Mouse (Mus musculus) CH12.LX (cell line): ENCODE measurements around the gene Ezh1. TPM values are rescaled to one million over a fixed set of nuclear protein-coding genes. Genes with fewer than 3 reads are reported as not detected.

Source experiments
- DNase-seq: peaks from one replicate; pipeline ENCODE4 v3.0.0-alpha.2; 2013; ENCODE audit errors: extremely low read depth
- H3K27ac ChIP-seq: 2 replicates; pipeline ENCODE4 v1.5.1; 2012; ENCODE audit warnings: low read depth, mild to moderate bottlenecking, control low read depth, moderate library complexity; ENCODE audit not compliant: insufficient read depth
- H3K27me3 ChIP-seq: replicated peaks from 2 replicates; pipeline ENCODE3; 2012; ENCODE audit warnings: inconsistent platforms
- H3K36me3 ChIP-seq, 2 experiments: replicated peaks in 1 of 2; 2 replicates each; pipeline versions ENCODE3 to v1.6.1; 2012; ENCODE audit warnings: inconsistent platforms in 1 of 2, low read length in 1 of 2, mild to moderate bottlenecking in 1 of 2, mixed read lengths in 1 of 2, moderate library complexity in 1 of 2; ENCODE audit not compliant: control insufficient read depth in 1 of 2, insufficient read depth in 1 of 2
- H3K4me1 ChIP-seq, 2 experiments: 2 replicates each; pipeline ENCODE4 v1.6.1; 2012; ENCODE audit warnings: inconsistent platforms in 1 of 2, moderate library complexity in 1 of 2; ENCODE audit not compliant: insufficient read depth in 2 of 2, control insufficient read depth in 1 of 2
- H3K4me2 ChIP-seq: 2 replicates; pipeline ENCODE4 v1.6.1; 2012; ENCODE audit warnings: low read depth, mild to moderate bottlenecking, control low read depth; ENCODE audit not compliant: poor library complexity, insufficient read depth, severe bottlenecking
- H3K4me3 ChIP-seq, 3 experiments: fragments of 150-350 bp in 1 of 3; sonication (generic) in 1 of 3; replicated peaks in 1 of 3; 2 replicates each; pipeline versions ENCODE3 to v1.5.1; 2011 to 2012; ENCODE audit warnings: low read depth in 2 of 3, low read length in 2 of 3, mild to moderate bottlenecking in 2 of 3, moderate library complexity in 2 of 3, control low read depth in 1 of 3, improper control_type of control experiment in 1 of 3, inconsistent platforms in 1 of 3, mixed read lengths in 1 of 3; ENCODE audit not compliant: poor library complexity in 1 of 3
- H3K79me2 ChIP-seq: replicated peaks from 2 replicates; pipeline ENCODE4 v1.6.1; 2012; ENCODE audit warnings: mild to moderate bottlenecking, moderate library complexity; ENCODE audit not compliant: control insufficient read depth, poor library complexity, insufficient read depth, severe bottlenecking; ENCODE audit errors: extremely low read depth
- H3K9ac ChIP-seq: 2 replicates; pipeline ENCODE4 v1.6.1; 2012; ENCODE audit warnings: low read depth, mild to moderate bottlenecking, control low read depth, moderate library complexity; ENCODE audit not compliant: insufficient read depth
- H3K9me3 ChIP-seq: replicated peaks from 2 replicates; pipeline ENCODE3; 2012; ENCODE audit warnings: low read length, inconsistent platforms, mixed read lengths
- BHLHE40 ChIP-seq: IDR thresholded peaks from 2 replicates; pipeline ENCODE4 v1.6.1; 2011; ENCODE audit warnings: mild to moderate bottlenecking, low read depth, low read length, improper control_type of control experiment
- CHD1 ChIP-seq: IDR thresholded peaks from 2 replicates; pipeline ENCODE4 v1.6.1; 2012; ENCODE audit warnings: low read depth, low read length, improper control_type of control experiment, inconsistent platforms
- CHD2 ChIP-seq: IDR thresholded peaks from 2 replicates; pipeline ENCODE4 v1.6.1; 2011; ENCODE audit warnings: low read length, improper control_type of control experiment
- CTCF ChIP-seq, 2 experiments: IDR thresholded peaks in 1 of 2; conservative IDR thresholded peaks in 1 of 2; 2 replicates each; pipeline ENCODE4 v1.5.1; 2011 to 2012; ENCODE audit warnings: low read depth in 2 of 2, low read length in 2 of 2, improper control_type of control experiment in 1 of 2, inconsistent platforms in 1 of 2, mild to moderate bottlenecking in 1 of 2, moderate library complexity in 1 of 2
- E2F4 ChIP-seq: IDR thresholded peaks from 2 replicates; pipeline ENCODE4 v1.6.1; 2011; ENCODE audit warnings: low read depth, low read length, improper control_type of control experiment; ENCODE audit not compliant: insufficient replicate concordance
- ELF1 ChIP-seq: IDR thresholded peaks from 2 replicates; pipeline ENCODE4 v1.6.1; 2014; ENCODE audit warnings: low read depth, mild to moderate bottlenecking, inconsistent platforms, low read length, improper control_type of control experiment
- EP300 ChIP-seq: IDR thresholded peaks from 2 replicates; pipeline ENCODE4 v1.6.1; 2011; ENCODE audit warnings: low read length, improper control_type of control experiment
- ETS1 ChIP-seq: conservative IDR thresholded peaks from 2 replicates; pipeline ENCODE4 v1.6.1; 2012; ENCODE audit warnings: low read depth, mild to moderate bottlenecking, inconsistent platforms, low read length, improper control_type of control experiment, moderate library complexity
- GABPA ChIP-seq: IDR thresholded peaks from 2 replicates; pipeline ENCODE4 v1.6.1; 2012; ENCODE audit warnings: low read depth, low read length, improper control_type of control experiment, inconsistent platforms; ENCODE audit not compliant: insufficient replicate concordance
- HCFC1 ChIP-seq: IDR thresholded peaks from 2 replicates; pipeline ENCODE4 v1.6.1; 2012; ENCODE audit warnings: low read depth, mild to moderate bottlenecking, inconsistent platforms, low read length, improper control_type of control experiment
- IRF4 ChIP-seq: IDR thresholded peaks from 2 replicates; pipeline ENCODE4 v1.6.1; 2014; ENCODE audit warnings: low read depth, mild to moderate bottlenecking, inconsistent platforms, low read length, improper control_type of control experiment
- JUN ChIP-seq: IDR thresholded peaks from 2 replicates; pipeline ENCODE4 v1.6.1; 2011; ENCODE audit warnings: low read depth, mild to moderate bottlenecking, low read length, improper control_type of control experiment, moderate library complexity; ENCODE audit not compliant: insufficient read depth
- JUND ChIP-seq: conservative IDR thresholded peaks from 2 replicates; pipeline ENCODE4 v1.6.1; 2011; ENCODE audit warnings: low read depth, low read length, improper control_type of control experiment
- KAT2A ChIP-seq: IDR thresholded peaks from 2 replicates; pipeline ENCODE4 v1.6.1; 2012; ENCODE audit warnings: low read length, improper control_type of control experiment, inconsistent platforms; ENCODE audit not compliant: insufficient replicate concordance
- MAFK ChIP-seq: IDR thresholded peaks from 2 replicates; pipeline ENCODE4 v1.6.1; 2011; ENCODE audit warnings: low read length, improper control_type of control experiment; ENCODE audit not compliant: insufficient replicate concordance
- MAX ChIP-seq: IDR thresholded peaks from 2 replicates; pipeline ENCODE4 v1.6.1; 2011; ENCODE audit warnings: low read length, improper control_type of control experiment
- MAZ ChIP-seq: IDR thresholded peaks from 2 replicates; pipeline ENCODE4 v1.6.1; 2012; ENCODE audit warnings: low read depth, mild to moderate bottlenecking, inconsistent platforms, low read length, improper control_type of control experiment, moderate library complexity
- MEF2A ChIP-seq: IDR thresholded peaks from 2 replicates; pipeline ENCODE4 v1.6.1; 2014; ENCODE audit warnings: low read depth, mild to moderate bottlenecking, inconsistent platforms, low read length, improper control_type of control experiment, borderline replicate concordance
- MXI1 ChIP-seq: IDR thresholded peaks from 2 replicates; pipeline ENCODE4 v1.6.1; 2011; ENCODE audit warnings: mild to moderate bottlenecking, low read depth, low read length, improper control_type of control experiment
- MYC ChIP-seq: IDR thresholded peaks from 2 replicates; pipeline ENCODE4 v1.6.1; 2011; ENCODE audit warnings: low read depth, mild to moderate bottlenecking, improper control_type of control experiment, low read length
- NELFE ChIP-seq: IDR thresholded peaks from 2 replicates; pipeline ENCODE4 v1.6.1; 2011; ENCODE audit warnings: low read depth, low read length, improper control_type of control experiment
- NRF1 ChIP-seq: IDR thresholded peaks from 2 replicates; pipeline ENCODE4 v1.6.1; 2014; ENCODE audit warnings: low read depth, mild to moderate bottlenecking, inconsistent platforms, low read length, improper control_type of control experiment, moderate library complexity
- PAX5 ChIP-seq: IDR thresholded peaks from 2 replicates; pipeline ENCODE4 v1.6.1; 2012; ENCODE audit warnings: low read length, inconsistent platforms, mixed read lengths
- POLR2A ChIP-seq: IDR thresholded peaks from 2 replicates; pipeline ENCODE4 v1.6.1; 2011; ENCODE audit warnings: low read depth, mild to moderate bottlenecking, improper control_type of control experiment, low read length
- POLR2AphosphoS2 ChIP-seq: IDR thresholded peaks from 2 replicates; pipeline ENCODE4 v1.6.1; 2011; ENCODE audit warnings: low read depth, low read length, improper control_type of control experiment
- RAD21 ChIP-seq: IDR thresholded peaks from 2 replicates; pipeline ENCODE4 v1.6.1; 2011; ENCODE audit warnings: low read depth, mild to moderate bottlenecking, low read length, improper control_type of control experiment, moderate library complexity
- RCOR1 ChIP-seq: conservative IDR thresholded peaks from 2 replicates; pipeline ENCODE4 v1.6.1; 2012; ENCODE audit warnings: low read depth, mild to moderate bottlenecking, inconsistent platforms, low read length, improper control_type of control experiment
- SIN3A ChIP-seq: IDR thresholded peaks from 2 replicates; pipeline ENCODE4 v1.6.1; 2012; ENCODE audit warnings: low read length, improper control_type of control experiment, inconsistent platforms
- SMC3 ChIP-seq: IDR thresholded peaks from 2 replicates; pipeline ENCODE4 v1.6.1; 2011; ENCODE audit warnings: low read depth, low read length, improper control_type of control experiment
- TBP ChIP-seq: conservative IDR thresholded peaks from 2 replicates; pipeline ENCODE4 v1.6.1; 2011; ENCODE audit warnings: low read depth, low read length, improper control_type of control experiment
- TCF12 ChIP-seq: IDR thresholded peaks from 2 replicates; pipeline ENCODE4 v1.6.1; 2014; ENCODE audit warnings: low read depth, mild to moderate bottlenecking, inconsistent platforms, low read length, improper control_type of control experiment
- UBTF ChIP-seq: IDR thresholded peaks from 2 replicates; pipeline ENCODE4 v1.6.1; 2012; ENCODE audit warnings: low read depth, mild to moderate bottlenecking, inconsistent platforms, low read length, improper control_type of control experiment, moderate library complexity
- USF2 ChIP-seq: conservative IDR thresholded peaks from 2 replicates; pipeline ENCODE4 v1.6.1; 2011; ENCODE audit warnings: low read depth, low read length, improper control_type of control experiment
- ZC3H11A ChIP-seq: IDR thresholded peaks from 2 replicates; pipeline ENCODE4 v1.6.1; 2012; ENCODE audit warnings: low read depth, mild to moderate bottlenecking, inconsistent platforms, low read length, improper control_type of control experiment
- ZKSCAN1 ChIP-seq: IDR thresholded peaks from 2 replicates; pipeline ENCODE4 v1.6.1; 2012; ENCODE audit warnings: low read depth, inconsistent platforms, low read length, improper control_type of control experiment, borderline replicate concordance
- ZMIZ1 ChIP-seq: IDR thresholded peaks from 2 replicates; pipeline ENCODE4 v1.6.1; 2012; ENCODE audit warnings: low read depth, mild to moderate bottlenecking, inconsistent platforms, low read length, improper control_type of control experiment
- ZNF384 ChIP-seq: IDR thresholded peaks from 2 replicates; pipeline ENCODE4 v1.6.1; 2012; ENCODE audit warnings: low read depth, low read length, improper control_type of control experiment, inconsistent platforms
- dilution Hi-C: fragments of 300-500 bp; cut with MboI; formaldehyde crosslinking; loops from 2 replicates; pipeline ENCODE4 v1.14.3; 2020; ENCODE audit warnings: low sequenced_read_pairs; ENCODE audit not compliant: extremely low pct_unique_long_range_greater_than_20kb, extremely low pct_ligation_motif_present
- in situ Hi-C: fragments of 300-500 bp; cut with MboI; formaldehyde crosslinking; loops from 3 replicates; pipeline ENCODE4 v1.14.3; 2019; ENCODE audit warnings: low sequenced_read_pairs, low pct_ligation_motif_present, low pct_unique_long_range_greater_than_20kb, mixed read lengths
- polyA plus RNA-seq: library from polyadenylated mRNA; unstranded; fragments of >175 nt; gene quantifications from 2 replicates; pipeline ENCODE4 v1.2.1, GENCODE M21; 2012; ENCODE audit warnings: low read depth; ENCODE audit not compliant: insufficient read length
- total RNA-seq, 2 experiments: library from RNA; depleted of rRNA; stranded (reverse); fragments of 300-350 nt in 1 of 2; fragments of >200 nt in 1 of 2; gene quantifications; 2 replicates each; pipeline ENCODE4 v1.2.3; 2012 to 2014

The Ezh1 gene
- total and polyA plus RNA-seq, 3 experiments: 8.7 to 15.3 (median 12.1) TPM

- in situ Hi-C loops: loop anchor here (5.0 kb wide), 1 partner anchor 36 kb away; no protein-coding TSS in a partner anchor
- TF ChIP-seq PAX5 (no peak), CHD2 (peak; percentile 69), ZMIZ1 (peak; percentile 92), SIN3A (peak; percentile 96), CHD1 (no peak), ZKSCAN1 (no peak), JUND (no peak), MXI1 (peak; percentile 83), BHLHE40 (peak; percentile 16; the same call in 1 of the 2 replicates), HCFC1 (peak; percentile 95), ZC3H11A (no peak), IRF4 (peak; percentile 91), NRF1 (peak; percentile 54), EP300 (no peak), MAX (peak; percentile 65; the same call in 1 of the 2 replicates), ZNF384 (no peak), ETS1 (0 out of 2 replicates have a peak, but pooled peaks have one; percentile 9), TCF12 (peak; percentile 98), MEF2A (peak; percentile 86), KAT2A (peak; percentile 92; the same call in 1 of the 2 replicates), TBP (peak; percentile 94), SMC3 (peak; percentile 9; the same call in 1 of the 2 replicates), UBTF (peak; percentile 72), ELF1 (peak; percentile 99), GABPA (peak; percentile 25; the same call in 1 of the 2 replicates), MAFK (peak; percentile 46; the same call in 1 of the 2 replicates), POLR2A (peak; percentile 98), NELFE (peak; percentile 98), USF2 (no peak), RAD21 (no peak), MYC (peak; percentile 80; the same call in 1 of the 2 replicates), JUN (no peak; the same call in 1 of the 2 replicates), MAZ (peak; percentile 83; the same call in 1 of the 2 replicates), POLR2AphosphoS2 (peak; percentile 95), RCOR1 (peak; percentile 80; the same call in 1 of the 2 replicates), CTCF (conservative IDR thresholded peaks at IDR 0.05 in 1 of 2, IDR thresholded peaks at IDR 0.05 in 1 of 2; ENCODE audit: low read depth in 2 of 2, low read length in 2 of 2) (peak in 1 of 2 experiments; percentile 16; a peak in 1 of 4 replicates), E2F4 (peak; percentile 64; the same call in 1 of the 2 replicates)
These were observed 27.5 kb upstream of the Ezh1 start, which contains the start of gene Vps25 for GRCm38 (mm10) chr11:101253613-101254389. Vps25 (plus strand) TSS chr11:101253707.

More at GRCm38 (mm10) chr11:101253613-101254389, 27.5 kb upstream of the Ezh1 start, which contains the start of gene Vps25:
- DNase-seq: peak; percentile 93
- dilution Hi-C loops: no loop called here
- H3K4me1 ChIP-seq: peaks cover 0 to 31% of the 10 kb centered on the region in 2 experiments; a peak in 2 of 4 replicates
- H3K79me2 ChIP-seq: peaks cover 12% of the 10 kb centered on the region
- peak within 1 kb of the TSS; percentile 99 for H3K4me2 ChIP-seq
- peak within 1 kb of the TSS; percentile 46 for H3K27ac ChIP-seq
- peak within 1 kb of the TSS; percentile 77 for H3K9ac ChIP-seq
- H3K9me3 ChIP-seq: no peaks in the 10 kb centered on the region
- H3K27me3 ChIP-seq: peaks cover 8% of the 10 kb centered on the region
- peak within 1 kb of the TSS; percentile 80 to 95 (median 95) for H3K4me3 ChIP-seq
- peaks cover 19 to 29% of the 10 kb centered on the region in 2 experiments for H3K36me3 ChIP-seq
